Mouse (Mus musculus): ENCODE results near the gene Lamb1.

Lamb1 gene

DNA sequence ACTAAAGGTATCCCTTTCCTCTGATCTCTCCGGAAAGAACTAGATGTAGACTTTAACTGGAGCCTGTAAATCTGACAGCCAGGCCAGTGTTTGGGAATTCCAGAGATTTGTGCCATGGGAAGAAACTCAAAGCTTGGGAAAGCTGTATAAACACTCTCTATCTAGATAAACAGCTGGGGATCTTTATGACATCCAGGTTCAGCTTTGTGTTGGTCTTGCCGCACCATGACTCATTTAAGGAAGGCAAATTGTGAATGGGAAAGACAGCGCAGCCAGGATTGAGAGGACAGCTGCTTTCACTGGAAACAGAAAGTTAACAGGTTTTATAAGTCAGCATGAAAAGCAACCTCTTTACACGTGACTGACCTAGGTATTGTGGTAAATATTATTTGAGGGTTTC, 12.8 kb upstream of the Lamb1 start:
- DNase-seq (ENCODE audit: low spot score in 2 of 2) = no peak

DNA sequence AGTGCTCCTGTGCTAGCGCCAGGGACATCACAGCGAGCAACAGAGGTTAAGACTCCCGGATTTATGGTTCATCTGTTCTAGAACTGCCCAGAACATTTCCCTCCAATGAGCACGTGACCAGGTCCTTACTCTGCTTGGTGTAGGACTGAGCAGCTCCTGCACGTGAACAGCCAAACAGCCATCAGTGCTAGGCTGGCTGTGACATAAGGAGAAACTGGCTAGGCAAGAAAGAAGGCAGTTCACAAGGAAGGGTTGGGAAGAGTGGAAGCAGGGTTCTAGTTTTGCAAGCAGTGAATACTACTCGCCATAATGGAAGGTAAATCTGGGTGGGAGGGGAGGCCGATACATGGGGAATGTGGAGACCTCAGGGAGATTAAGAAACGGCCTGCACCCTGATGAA, 10.1 kb upstream of the Lamb1 start:
- no peak for DNase-seq (ENCODE audit: low spot score in 2 of 2)

DNA sequence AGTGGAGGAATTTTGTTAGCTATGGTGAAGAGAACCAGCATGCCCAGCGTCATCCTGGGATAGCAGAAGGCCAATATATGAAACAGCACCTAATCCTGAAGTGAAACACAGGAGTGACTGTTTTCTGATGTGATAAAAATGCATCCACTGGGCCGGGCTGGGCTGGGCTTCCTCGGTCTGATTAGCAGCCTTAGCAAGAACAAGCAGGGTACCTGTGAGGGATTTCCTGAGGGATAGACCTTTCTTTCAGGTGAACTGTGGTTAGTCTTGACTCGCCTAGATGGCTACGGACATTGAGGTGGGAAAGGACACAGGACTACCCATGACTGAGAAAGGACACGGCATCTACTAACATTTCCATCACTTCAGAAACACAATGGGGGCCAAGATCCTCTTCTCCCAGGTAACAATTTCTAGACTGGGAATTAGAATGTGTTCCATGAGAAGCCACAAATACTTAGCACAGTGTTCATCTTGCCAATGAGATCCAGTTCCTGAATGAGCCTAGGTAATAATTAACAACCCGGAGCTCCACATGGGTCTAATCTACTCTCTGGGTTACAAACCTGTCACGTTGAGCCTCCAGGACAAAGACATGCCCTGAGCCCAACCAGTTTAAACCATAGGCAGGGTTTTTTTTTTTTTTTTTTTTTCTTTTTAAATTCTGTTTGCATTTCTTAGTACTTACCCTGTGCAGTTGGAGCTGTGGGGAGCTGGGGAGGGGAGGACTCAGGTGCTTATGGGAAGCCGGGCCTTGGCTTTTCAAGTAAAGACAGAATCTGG, 8.7 kb upstream of the Lamb1 start:
- no peak for DNase-seq (ENCODE audit: low spot score in 2 of 2)

DNA sequence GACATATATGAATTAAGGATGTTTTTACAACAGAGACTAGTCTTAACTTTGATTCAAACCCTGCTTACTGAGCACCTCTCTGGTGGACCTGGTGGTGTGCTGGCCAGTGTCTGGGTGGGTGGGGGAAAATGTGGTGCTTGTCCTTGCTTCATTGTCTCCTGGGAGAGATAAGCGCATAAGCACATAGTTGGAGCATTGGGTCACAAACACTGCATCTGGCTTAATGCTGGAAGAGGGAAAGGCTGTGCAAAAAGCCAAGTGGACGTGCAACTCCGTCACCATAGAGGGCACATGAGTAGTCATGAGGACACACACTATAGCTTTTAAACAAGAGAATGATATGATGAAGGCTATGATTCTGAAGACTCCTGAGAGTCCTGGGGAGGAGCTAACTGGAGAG, 3.2 kb upstream of the Lamb1 start:
- no peak for DNase-seq (ENCODE audit: low spot score in 2 of 2)

DNA sequence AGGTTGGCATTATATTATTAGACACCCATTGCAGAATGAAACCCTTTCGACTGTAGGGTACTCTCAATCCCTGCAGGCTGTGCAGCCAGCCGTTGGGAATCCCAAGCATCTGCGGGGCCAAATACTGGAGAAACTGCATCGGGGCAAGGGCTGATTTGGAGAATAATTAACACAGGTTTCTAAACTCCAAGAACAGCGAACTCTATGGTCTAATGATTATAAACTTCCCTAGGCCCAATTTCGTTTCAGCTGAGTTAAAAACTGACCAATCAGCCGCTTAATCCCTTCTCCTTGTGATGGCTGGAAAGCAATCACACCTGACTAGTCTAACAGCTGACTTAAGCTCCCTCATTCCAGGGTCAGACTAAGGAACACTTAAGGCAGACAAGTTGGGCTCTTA, 1.1 kb upstream of the Lamb1 start:
- no peak for DNase-seq (ENCODE audit: low spot score in 2 of 2)

DNA sequence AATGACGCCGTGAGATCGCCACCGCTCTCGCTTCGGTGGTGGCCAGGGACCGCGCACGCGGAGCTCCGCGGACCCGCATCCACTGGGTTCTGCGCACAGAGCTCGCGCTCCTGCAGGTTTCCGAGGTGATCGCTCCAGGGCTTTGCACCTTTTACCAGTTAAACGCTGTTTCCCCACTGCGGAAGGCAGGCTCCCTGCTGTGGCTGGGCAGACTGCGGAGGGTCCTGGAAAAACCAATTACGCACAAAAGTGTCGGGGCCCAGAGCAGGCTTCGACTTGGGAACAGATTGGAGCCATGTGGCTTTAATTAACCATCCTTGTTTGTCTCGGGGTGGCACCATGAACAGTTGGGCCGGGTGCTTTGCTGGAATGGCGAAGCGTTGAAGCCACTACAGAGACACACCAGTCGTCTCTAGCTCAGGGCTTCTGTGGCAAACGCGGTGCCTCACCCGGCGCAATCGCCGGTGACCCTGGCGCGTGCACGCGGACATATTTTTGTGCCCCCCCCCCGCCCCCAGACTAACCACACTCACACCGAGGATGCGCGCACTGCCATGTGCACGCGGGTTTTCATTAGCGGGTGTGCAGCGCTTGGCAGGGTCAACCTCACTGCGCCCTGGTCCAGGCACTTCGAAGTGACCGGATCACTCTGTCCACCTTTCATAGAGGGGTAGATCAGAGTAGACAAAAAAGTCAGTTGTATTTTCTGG, 843 bp downstream of the Lamb1 start:
- peak; percentile 45 to 47 for DNase-seq (ENCODE audit: low spot score in 2 of 2)

DNA sequence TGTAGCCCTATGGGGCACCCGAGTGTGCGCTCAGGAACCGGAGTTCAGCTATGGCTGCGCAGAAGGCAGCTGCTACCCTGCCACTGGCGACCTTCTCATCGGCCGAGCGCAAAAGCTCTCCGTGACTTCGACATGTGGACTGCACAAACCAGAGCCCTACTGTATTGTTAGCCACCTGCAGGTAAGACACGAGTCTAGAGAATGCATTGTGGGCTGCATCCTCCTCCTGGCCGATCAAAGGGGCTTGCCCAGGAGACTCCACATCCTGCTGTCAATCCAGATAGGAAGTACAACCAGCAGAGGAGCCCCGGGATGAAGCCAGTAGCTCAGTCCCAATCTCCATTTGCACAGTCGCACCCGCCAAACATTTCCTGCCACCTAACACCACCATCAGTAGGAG, 1.7 kb downstream of the Lamb1 start:
- no peak for DNase-seq (ENCODE audit: low spot score in 2 of 2)

DNA sequence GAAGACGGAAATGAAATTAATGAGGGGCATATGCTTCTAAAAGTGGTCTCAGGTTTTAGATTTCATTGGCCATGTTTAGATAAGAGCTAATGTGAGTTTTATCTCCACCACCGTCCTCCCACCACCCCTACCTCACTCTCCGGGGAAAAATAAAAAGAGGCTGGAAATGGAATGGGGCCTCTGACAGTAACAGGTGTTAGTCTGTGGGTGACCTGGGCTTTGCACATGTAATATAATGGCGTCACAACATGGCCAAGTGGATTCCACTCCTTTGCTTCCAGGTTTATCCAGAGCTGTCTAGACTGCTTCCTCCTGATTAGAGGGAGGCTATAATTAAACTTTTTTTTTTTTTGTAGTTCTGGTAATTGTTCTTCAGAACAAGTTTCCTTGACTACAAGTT, 2.3 kb downstream of the Lamb1 start:
- no peak for DNase-seq (ENCODE audit: low spot score in 2 of 2)

DNA sequence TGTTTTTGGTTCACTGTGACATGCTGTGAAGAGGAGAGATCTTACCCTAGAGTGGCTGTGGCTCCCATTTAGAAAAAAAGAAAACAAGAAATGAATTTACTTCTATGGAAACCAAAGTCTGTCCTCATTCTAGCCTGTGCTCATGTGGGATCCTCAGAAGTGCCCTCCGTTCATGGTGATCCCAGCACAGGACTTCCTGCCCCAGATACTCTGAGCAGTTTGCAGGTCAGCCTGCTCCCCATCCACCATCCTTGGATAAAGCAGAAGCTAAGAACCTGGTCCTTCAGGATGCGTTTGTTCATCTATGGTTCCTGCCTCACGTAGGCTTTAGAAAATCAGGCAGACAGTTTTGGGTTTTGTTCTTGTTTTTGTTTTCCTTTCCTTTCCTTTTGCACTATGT, 3.3 kb downstream of the Lamb1 start:
- DNase-seq (ENCODE audit: low spot score in 2 of 2) = no peak

DNA sequence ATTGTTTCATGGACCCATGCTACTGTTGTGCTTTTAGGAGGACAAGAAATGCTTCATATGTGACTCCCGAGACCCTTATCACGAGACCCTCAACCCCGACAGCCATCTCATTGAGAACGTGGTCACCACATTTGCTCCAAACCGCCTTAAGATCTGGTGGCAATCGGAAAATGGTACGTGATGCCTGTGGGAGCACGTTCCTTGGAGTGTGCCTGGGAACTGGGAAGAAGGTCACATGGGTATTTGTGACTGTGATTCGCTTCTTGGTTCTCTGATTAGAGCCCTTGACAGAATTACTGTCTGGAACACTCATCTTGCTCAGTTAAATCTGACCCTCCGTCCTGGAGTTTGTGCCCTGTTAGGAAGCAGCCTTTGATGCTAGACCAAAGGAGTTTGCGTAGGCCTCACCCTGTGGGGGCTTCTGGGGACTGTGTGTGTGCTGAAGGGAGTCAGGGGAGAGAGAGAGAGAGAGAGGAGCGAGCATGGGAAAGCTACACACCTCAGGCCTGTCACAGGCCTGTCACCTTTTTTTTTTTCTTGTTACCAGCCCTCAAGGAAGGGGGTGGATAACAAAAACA, 4.1 kb downstream of the Lamb1 start:
- no peak for DNase-seq (ENCODE audit: low spot score in 2 of 2)

DNA sequence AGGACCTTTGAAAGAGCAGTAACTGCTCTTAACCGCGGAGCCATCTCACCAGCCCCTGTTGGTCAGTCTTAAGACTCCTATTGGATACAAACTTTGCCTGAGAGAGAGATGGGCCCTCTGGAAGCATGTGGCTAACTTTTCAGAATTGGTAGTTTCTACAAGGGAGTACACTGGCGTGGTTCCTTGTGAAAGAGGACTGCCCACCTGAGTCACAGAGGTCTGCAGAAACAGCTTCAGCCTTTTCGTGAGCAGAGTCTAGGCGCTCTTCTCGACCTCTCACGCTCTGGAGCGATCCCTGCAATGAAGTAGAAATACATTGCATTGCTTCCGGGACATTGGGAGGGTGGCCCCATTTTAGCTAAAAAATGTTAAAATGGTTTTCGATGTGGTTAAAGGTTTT, 5.3 kb downstream of the Lamb1 start:
- DNase-seq (ENCODE audit: low spot score in 2 of 2) = no peak

DNA sequence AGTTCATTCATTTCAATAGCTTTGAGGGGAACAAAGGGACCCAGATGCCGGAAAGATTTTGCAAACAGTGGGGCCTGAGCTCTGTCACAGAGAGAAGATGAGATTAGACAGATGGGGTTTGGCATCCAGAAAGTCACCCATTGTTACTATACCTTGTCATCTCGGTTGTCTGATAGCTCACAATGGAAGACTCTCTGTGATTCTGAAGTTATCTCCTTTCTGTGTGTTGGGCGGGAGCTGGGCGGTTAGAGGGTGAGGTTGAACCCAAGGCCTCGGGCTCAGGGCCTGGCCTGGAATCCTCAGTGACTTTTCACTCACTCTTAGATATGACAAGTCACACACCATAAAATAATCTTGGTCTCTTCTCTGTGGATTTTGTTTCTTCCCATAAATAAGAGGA, 5.7 kb downstream of the Lamb1 start:
- no peak for DNase-seq (ENCODE audit: low spot score in 2 of 2)

DNA sequence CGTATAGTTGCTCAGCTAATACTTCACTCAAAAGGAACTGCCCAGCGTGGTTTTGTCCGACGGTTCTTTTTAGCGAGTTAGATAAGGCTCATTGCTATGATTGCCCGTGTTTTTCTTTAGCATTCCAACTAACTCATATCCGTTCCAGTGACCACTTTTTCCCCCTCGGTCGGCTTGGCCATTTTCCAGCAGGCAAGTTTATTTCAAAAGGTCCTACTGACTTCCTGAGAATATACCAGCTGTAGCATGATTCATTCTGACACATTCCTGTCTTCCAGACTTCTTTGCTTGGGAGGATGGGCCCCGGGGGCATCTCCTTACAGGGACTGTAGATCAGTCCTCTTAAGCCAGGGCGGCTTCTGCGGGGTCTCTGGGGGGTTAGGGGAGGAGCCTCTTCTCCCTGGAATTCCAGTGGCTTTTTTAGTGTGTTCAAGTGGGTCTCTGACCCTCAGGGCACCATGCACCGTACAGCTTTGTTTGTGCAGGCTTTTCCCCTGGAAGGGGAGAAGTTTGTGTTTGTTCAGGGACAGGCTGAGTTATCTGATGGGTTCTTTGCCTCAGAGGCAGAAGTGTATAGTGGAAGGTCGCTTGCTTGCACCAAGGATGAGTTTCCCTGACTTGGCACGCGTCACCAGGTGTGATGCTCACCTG, 6.5 kb downstream of the Lamb1 start:
- no peak for DNase-seq (ENCODE audit: low spot score in 2 of 2)

DNA sequence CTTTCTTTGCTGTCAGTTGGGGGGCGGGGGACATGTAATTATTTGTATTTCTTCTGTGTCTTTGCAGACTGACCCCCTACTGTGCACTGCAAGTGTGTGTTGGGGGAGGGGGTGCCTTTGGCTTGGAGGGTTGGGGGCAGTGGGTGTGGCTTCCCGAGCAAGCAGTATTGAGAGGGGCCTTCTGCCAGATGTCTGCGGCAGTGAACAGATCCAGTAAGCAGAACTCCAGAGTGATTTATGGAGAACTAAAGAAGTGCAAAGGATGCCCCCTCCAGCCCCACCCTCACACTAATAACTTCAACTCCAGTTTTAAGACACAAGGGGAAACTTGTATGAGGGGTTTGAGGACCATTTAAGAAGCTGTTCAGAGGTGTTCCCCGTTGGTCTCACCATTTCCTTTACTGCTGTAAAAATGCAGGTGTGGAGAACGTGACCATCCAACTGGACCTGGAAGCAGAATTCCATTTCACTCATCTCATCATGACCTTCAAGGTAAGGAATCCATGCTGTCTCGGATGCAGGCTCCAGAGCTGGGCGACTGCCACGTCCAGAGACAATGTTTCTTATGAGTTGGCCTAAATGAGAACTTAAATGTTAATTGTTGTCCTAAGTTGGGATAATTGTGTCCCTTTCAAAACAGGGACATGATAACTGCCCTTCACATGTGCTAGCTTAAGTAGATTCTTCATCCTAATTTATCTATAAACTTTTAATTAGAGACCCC, 7.1 kb downstream of the Lamb1 start:
- no peak for DNase-seq (ENCODE audit: low spot score in 2 of 2)

DNA sequence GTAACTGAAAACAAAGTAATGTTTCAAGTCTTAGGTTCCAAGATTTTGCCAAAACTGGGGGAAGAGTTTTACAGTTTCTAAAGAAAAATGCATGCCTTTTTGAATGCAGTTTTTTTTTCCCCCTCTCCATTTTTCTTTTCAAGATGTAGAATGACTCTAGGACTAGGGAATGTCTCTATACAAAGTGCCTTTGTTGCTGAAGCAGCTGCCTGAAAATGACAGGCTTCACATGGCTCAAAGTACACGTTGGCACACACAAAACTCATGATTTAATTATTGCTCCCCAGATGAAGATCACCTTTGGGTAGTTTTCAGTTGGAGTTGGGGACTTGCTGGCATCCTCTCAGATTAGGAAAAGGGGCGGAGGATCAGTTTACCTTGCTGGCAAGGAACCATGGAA, 7.8 kb downstream of the Lamb1 start:
- DNase-seq (ENCODE audit: low spot score in 2 of 2) = no peak

DNA sequence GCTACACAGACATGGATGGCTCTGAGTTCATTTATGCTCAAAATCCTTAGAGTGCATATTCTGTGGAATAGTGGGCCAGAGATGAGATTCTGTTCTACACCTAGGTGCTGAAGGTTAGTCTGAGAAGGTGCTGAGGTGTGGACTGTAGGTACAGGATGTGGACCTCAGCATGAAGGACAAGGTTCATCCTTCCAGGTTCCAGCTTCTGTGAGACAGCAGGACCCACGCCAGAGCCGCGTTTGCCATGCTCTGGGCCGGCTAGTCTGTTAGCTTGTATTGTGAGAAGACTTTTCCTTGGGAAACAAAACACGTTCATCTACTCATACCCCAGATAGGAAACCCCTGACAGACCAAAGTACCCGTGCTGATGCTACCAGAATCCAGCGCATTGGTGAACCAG, 8.6 kb downstream of the Lamb1 start:
- DNase-seq (ENCODE audit: low spot score in 2 of 2) = no peak

DNA sequence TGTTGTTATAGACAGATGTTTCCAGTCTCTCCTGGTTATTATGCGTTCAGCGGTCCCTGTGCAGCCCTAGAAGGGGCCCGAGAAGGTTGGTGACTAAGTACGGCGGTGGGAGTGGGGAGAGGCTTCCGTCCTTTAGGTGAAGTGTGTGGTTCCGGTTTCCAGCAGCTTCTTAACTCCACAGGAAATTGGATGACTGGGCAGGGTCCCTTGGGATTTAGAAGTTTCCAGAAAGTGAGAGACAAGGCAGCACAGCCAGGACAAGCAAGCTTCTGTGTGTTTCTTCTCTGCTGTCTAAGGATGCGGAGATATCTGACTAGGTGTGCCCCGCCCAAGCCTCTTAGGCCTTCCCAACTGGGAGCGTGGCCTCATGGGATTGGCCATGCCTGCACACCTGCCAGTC, 10.4 kb downstream of the Lamb1 start:
- DNase-seq (ENCODE audit: low spot score in 2 of 2) = no peak

DNA sequence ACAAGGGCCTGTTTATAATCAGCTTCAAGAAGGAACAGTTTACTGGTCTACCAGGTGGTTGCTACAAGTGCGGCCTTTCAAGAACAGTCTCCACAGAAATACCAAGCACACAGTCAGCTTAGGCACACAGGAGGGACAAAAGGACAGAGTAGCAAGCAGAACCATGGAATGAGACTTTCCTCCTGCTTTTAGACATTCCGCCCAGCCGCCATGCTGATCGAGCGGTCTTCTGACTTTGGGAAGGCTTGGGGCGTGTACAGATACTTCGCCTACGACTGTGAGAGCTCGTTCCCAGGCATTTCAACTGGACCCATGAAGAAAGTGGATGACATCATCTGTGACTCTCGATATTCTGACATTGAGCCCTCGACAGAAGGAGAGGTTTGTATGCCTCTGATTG, 13.2 kb downstream of the Lamb1 start:
- no peak for DNase-seq (ENCODE audit: low spot score in 2 of 2)

DNA sequence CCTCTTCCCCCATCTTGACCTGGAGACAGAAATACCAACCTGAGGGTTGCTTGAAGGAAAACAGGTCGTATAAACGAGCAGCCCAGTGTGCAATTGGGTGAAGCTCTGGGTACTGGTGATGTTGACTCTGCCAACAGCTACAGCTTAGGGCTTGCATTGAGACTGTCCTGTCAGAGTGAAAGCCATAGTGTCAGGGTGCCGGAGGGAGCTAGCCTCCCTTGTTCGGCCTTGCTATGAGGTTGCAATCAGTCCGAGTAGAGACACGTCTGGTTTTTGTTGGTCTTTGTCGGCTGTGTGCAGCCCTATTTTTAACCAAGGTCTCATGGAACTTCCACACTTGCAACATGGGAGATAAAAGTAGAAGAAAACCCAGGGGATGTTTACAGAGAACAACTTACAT, 15.3 kb downstream of the Lamb1 start:
- DNase-seq (ENCODE audit: low spot score in 2 of 2) = no peak

DNA sequence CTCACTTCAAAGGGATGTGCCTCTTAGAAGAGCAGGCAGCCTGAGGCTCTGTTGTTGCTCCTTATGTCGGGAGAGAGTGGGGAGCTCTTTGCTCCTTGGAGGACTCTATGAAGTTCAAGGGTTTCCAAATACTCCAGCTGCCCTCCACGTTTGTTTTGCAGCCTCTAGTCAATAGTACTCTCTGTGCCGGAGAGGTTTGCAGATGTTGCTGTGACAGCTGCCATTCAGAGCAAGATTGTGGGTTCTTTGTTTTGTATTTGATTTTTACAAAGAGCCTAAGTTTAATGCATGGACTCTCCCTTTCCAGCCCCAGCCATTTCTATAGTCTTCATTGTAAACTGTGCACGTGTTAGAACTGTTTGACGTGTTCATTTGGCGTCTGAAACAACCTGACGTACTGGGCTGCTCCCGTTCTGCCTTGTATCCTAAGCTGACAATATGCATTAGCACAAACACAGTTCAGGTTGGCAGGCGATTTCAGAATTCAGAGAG, 16.1 kb downstream of the Lamb1 start:
- no peak for DNase-seq (ENCODE audit: low spot score in 2 of 2)

DNA sequence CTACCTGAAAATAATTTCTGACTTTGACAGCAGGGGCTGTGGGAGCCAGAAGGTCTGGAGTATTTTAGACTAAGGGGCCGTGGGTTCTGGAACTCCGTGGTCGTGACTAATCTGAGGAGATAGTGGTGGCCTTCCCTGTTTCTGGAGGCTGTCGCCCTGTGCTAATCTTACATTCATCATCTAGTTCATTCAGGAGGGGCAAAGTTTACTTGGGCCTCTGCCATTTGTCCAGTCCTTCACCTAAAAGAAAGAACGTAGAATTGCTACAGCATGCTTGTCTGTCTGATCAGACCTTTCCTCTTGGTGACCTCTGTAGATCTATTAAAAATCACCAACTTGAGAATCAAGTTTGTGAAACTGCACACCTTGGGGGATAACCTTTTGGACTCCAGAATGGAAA, 17.2 kb downstream of the Lamb1 start:
- DNase-seq (ENCODE audit: low spot score in 2 of 2) = no peak

DNA sequence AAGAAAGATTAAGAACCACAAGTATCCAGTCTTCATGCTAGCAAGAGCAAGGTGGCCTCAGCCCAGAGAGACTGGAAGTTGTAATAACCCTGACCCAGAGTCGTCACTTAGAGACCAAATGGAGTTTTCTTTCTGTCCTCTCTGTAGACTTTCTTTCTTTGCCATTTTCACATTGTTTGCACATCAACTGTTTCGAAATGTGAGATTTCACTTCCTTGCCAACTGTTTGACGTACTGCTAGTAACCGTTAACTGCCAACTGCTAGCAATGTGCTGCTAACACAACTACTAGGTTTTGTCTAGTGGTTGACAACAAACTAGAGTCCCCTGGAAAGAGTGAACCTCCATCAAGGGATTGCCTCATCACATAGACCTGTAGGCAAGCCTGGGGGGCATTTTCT, 18.1 kb downstream of the Lamb1 start:
- no peak for DNase-seq (ENCODE audit: low spot score in 2 of 2)

Data from frontal cortex, postnatal 36 days (tissue).